Mouse (Mus musculus) hindbrain, embryonic 15.5 days (tissue): ENCODE measurements around the gene Tradd. TPM values are rescaled to one million over a fixed set of nuclear protein-coding genes. Genes with fewer than 3 reads are reported as not detected.

ENCODE experiments used
- ATAC-seq: fragments of 200-750 bp; cut with Nextera tagmentation; 2 replicates; pipeline ENCODE4 v1.8.0; 2017; ENCODE audit warnings: low read depth, moderate number of reproducible peaks, moderate TSS enrichment; ENCODE audit not compliant: low FRiP score
- H3K27ac ChIP-seq: fragments of 300-500 bp; sonication (generic); replicated peaks from 2 replicates; pipeline ENCODE4 v1.5.1; 2015; ENCODE audit warnings: mild to moderate bottlenecking, inconsistent platforms
- H3K27me3 ChIP-seq: fragments of 300-500 bp; sonication (generic); 2 replicates; pipeline ENCODE4 v1.6.1; 2015; ENCODE audit warnings: control low read depth, inconsistent platforms
- H3K36me3 ChIP-seq: fragments of 300-500 bp; sonication (generic); 2 replicates; pipeline ENCODE4 v1.6.1; 2015; ENCODE audit warnings: control low read depth, inconsistent platforms
- H3K4me1 ChIP-seq: fragments of 300-500 bp; sonication (generic); replicated peaks from 2 replicates; pipeline ENCODE4 v1.6.1; 2015; ENCODE audit warnings: control low read depth, inconsistent platforms
- H3K4me2 ChIP-seq: fragments of 300-500 bp; sonication (generic); 2 replicates; pipeline ENCODE4 v1.6.1; 2015; ENCODE audit warnings: moderate library complexity, mild to moderate bottlenecking, inconsistent platforms
- H3K4me3 ChIP-seq: fragments of 300-500 bp; sonication (generic); 2 replicates; pipeline ENCODE4 v1.5.1; 2015; ENCODE audit warnings: mild to moderate bottlenecking, inconsistent platforms
- H3K9ac ChIP-seq: fragments of 300-500 bp; sonication (generic); 2 replicates; pipeline ENCODE4 v1.6.1; 2015; ENCODE audit warnings: inconsistent platforms
- H3K9me3 ChIP-seq: fragments of 300-500 bp; sonication (generic); 2 replicates; pipeline ENCODE4 v1.6.1; 2016; ENCODE audit warnings: control low read depth, inconsistent platforms
- WGBS: fragments of 180-500 bp; shearing (Covaris S2); methylation state at CpG from one replicate; pipeline ENCODE4 v1.1.7; 2015; 5-methylcytosine and 5-hydroxymethylcytosine counted together
- polyA plus RNA-seq: library from polyadenylated mRNA; unstranded; fragments of >200 nt; fragmentation: Nextera tagmentation; extraction: Ambion mirVana; gene quantifications from 2 replicates; pipeline ENCODE4 v1.2.1, GENCODE M21; 2015

Gene Tradd
- polyA plus RNA-seq, 1 experiment from 2014 or later: 19.3 TPM

- H3K4me2 ChIP-seq: peak overlapping the region; percentile 94
- no peaks in the 10 kb centered on the region for H3K9me3 ChIP-seq
- peaks cover 79% of the 10 kb centered on the region for H3K27me3 ChIP-seq
- peak overlapping the region; percentile 59 for H3K4me3 ChIP-seq
- no peak overlapping the region for H3K27ac ChIP-seq
- ATAC-seq: no peak
- no peaks in the 10 kb centered on the region for H3K36me3 ChIP-seq
- WGBS: 15% methylated on average over 10 of the region's 10 CpGs
- H3K9ac ChIP-seq: no peak overlapping the region
- peaks cover 33% of the 10 kb centered on the region for H3K4me1 ChIP-seq
These were observed 719 bp upstream of the Tradd start for GRCm38 (mm10) chr8:105265128-105265527.

- H3K27ac ChIP-seq: no peak overlapping the region
- H3K36me3 ChIP-seq: no peaks in the 10 kb centered on the region
- peak overlapping the region; percentile 94 for H3K4me2 ChIP-seq
- ATAC-seq: no peak
- H3K9me3 ChIP-seq: no peaks in the 10 kb centered on the region
- no peak overlapping the region for H3K9ac ChIP-seq
- peaks cover 36% of the 10 kb centered on the region for H3K4me1 ChIP-seq
- 42% methylated on average over 16 of the region's 16 CpGs for WGBS
- H3K27me3 ChIP-seq: peaks cover 87% of the 10 kb centered on the region
- H3K4me3 ChIP-seq: no peak overlapping the region
These were observed 1.0 kb downstream of the Tradd start for GRCm38 (mm10) chr8:105263244-105263912.

DNA sequence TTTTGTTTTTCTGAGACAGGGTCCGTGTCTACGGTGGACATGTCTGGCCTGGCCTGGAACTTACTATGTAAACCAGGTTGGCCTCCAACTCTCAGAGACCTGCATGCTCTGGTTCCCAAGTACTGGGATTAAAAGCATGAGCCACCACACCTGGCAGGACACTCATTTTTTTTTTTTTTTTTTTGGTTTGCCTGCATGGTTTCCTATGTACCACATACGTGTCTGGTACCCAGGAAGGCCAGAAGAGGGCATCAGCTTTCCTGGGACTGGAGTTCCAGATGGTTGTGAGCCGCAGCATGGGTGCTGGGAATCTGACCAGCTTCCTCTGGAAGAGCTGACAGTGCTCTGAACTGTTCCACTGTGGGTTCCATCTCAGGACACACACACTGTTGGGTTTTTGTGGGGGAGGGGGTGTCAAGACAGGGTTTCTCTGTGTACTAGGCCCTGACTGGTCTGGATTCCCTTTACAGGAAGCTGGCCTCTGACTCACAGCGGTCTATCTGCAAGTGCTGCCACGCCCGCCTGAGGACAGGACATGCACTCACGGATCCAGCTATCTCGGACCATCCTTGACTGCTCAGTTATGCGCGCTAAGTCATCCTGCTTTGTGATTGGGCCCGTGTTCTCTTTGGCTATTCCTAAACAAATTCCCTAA, 3.0 kb downstream of the Tradd start:
- Histone ChIP-seq H3K4me1 (peaks cover 30% of the 10 kb centered on the region), H3K27me3 (peaks cover 86% of the 10 kb centered on the region), H3K9me3 (no peaks in the 10 kb centered on the region), H3K9ac (no peak overlapping the region), H3K4me3 (no peak overlapping the region), H3K27ac (no peak overlapping the region), H3K4me2 (no peak overlapping the region), H3K36me3 (no peaks in the 10 kb centered on the region)
- WGBS: 88% methylated on average over 12 of the region's 12 CpGs
- no peak for ATAC-seq

- H3K9ac ChIP-seq: no peak overlapping the region
- 66% methylated on average over 7 of the region's 7 CpGs for WGBS
- H3K4me1 ChIP-seq: peaks cover 30% of the 10 kb centered on the region
- no peak for ATAC-seq
- no peaks in the 10 kb centered on the region for H3K9me3 ChIP-seq
- H3K27me3 ChIP-seq: peaks cover 86% of the 10 kb centered on the region
- H3K36me3 ChIP-seq: no peaks in the 10 kb centered on the region
- no peak overlapping the region for H3K4me2 ChIP-seq
- H3K27ac ChIP-seq: no peak overlapping the region
- H3K4me3 ChIP-seq: no peak overlapping the region
These were observed 3.9 kb downstream of the Tradd start for GRCm38 (mm10) chr8:105260371-105261099.

DNA sequence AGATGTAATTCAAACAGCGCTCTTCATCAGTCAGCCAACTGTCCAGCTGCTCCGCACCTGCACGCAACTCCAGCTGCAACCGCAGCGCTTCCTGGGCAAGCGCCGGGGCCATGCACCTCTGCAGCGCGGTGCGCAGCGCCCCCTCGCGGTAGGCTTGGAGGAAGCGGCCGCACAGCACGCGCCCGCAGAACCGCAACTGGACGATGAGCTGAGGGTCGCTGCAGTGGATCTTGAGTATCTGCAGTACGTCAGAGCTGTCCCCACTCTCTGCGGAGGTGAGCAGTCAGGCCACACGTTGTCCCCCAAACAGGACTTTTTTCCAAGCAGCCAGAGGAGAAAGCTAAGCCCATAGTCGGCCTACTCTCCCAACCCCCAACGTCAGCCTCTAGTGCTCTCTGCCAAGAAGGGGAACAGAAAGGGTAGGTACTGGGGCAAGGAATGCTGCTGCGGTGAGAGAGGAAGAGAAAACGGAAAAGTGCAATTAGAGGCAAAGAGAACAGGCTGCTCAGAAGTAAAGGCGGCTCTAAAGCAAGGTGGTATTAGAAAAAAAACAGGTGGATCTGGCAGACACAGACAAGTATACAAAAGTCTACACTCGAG, 4.6 kb downstream of the Tradd start:
- H3K36me3 ChIP-seq: no peaks in the 10 kb centered on the region
- peak; percentile 59 for ATAC-seq
- no peak overlapping the region for H3K27ac ChIP-seq
- no peaks in the 10 kb centered on the region for H3K9me3 ChIP-seq
- peaks cover 32% of the 10 kb centered on the region for H3K4me1 ChIP-seq
- peaks cover 86% of the 10 kb centered on the region for H3K27me3 ChIP-seq
- WGBS: 4% methylated on average over 30 of the region's 30 CpGs
- peak overlapping the region; percentile 27; the same call in 1 of the 2 replicates for H3K9ac ChIP-seq
- peak overlapping the region; percentile 84 for H3K4me2 ChIP-seq
- peak overlapping the region; percentile 38 for H3K4me3 ChIP-seq

- Histone ChIP-seq H3K9me3 (no peaks in the 10 kb centered on the region), H3K4me3 (peak overlapping the region; percentile 38), H3K4me1 (peaks cover 31% of the 10 kb centered on the region), H3K36me3 (no peaks in the 10 kb centered on the region), H3K27ac (no peak overlapping the region), H3K4me2 (peak overlapping the region; percentile 84), H3K27me3 (peaks cover 82% of the 10 kb centered on the region), H3K9ac (peak overlapping the region; percentile 27; the same call in 1 of the 2 replicates)
- under 1% methylated on average over 55 of the region's 55 CpGs for WGBS
- peak; percentile 43; the same call in 1 of the 2 replicates for ATAC-seq
These were observed 5.3 kb downstream of the Tradd start for GRCm38 (mm10) chr8:105258911-105259720.

DNA sequence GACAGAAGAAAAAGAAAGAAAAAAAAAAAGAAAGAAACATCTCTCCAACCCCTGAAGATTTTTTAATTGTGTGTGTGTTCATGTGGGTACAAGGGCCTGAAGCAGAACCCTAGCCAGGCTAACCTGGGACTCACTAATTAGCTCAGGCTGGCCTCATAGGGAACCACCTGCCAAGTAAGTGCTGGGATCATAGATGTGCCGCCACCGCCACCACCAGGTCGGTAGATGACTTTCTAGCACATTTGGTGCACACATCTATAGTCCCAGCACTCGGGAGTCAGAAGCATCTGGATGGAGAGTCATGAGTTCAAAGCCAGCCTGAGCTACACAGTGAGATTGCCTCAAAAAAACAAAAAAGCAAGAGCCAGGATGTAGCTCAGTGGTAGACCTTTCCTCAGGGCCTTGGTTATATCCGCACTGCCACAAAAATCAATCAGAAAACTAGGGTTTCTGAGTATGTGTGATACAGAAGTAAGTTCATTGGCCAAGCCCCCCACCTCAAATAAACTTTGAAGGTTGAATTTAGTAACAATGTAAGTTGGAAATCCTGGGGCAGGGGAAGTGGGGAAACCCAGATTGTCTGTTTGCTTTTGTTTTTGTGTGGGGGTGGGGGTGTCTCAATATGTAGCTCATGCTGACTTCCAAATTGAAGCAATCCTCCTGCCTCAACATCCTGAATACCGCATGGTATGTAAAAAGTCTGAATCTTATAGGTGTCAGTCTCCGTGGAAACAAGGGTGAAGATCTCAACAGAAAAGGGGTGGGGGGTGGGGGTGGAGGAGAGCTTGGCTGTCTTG, 6.9 kb downstream of the Tradd start:
- no peak overlapping the region for H3K4me3 ChIP-seq
- no peak overlapping the region for H3K4me2 ChIP-seq
- no peak for ATAC-seq
- H3K27ac ChIP-seq: no peak overlapping the region
- peaks cover 69% of the 10 kb centered on the region for H3K27me3 ChIP-seq
- 74% methylated on average over 7 of the region's 7 CpGs for WGBS
- H3K36me3 ChIP-seq: no peaks in the 10 kb centered on the region
- peaks cover 36% of the 10 kb centered on the region for H3K4me1 ChIP-seq
- H3K9ac ChIP-seq: no peak overlapping the region
- no peaks in the 10 kb centered on the region for H3K9me3 ChIP-seq

- peaks cover 33% of the 10 kb centered on the region for H3K4me1 ChIP-seq
- WGBS: 6% methylated on average over 14 of the region's 14 CpGs
- peak within 1 kb of the TSS; percentile 60 for H3K9ac ChIP-seq
- ATAC-seq: peak; percentile 31; the same call in 1 of the 2 replicates
- peak within 1 kb of the TSS; percentile 54 for H3K4me3 ChIP-seq
- peak within 1 kb of the TSS; percentile 98 for H3K4me2 ChIP-seq
- H3K27ac ChIP-seq: peak within 1 kb of the TSS; percentile 63
- no peaks in the 10 kb centered on the region for H3K9me3 ChIP-seq
- H3K27me3 ChIP-seq: peaks cover 47% of the 10 kb centered on the region
- peaks cover 13% of the 10 kb centered on the region for H3K36me3 ChIP-seq
These were observed 9.5 kb downstream of the Tradd start, which contains the start of gene B3gnt9 for GRCm38 (mm10) chr8:105254966-105255350. Gene B3gnt9, minus strand, starts transcription at chr8:105255153.

DNA sequence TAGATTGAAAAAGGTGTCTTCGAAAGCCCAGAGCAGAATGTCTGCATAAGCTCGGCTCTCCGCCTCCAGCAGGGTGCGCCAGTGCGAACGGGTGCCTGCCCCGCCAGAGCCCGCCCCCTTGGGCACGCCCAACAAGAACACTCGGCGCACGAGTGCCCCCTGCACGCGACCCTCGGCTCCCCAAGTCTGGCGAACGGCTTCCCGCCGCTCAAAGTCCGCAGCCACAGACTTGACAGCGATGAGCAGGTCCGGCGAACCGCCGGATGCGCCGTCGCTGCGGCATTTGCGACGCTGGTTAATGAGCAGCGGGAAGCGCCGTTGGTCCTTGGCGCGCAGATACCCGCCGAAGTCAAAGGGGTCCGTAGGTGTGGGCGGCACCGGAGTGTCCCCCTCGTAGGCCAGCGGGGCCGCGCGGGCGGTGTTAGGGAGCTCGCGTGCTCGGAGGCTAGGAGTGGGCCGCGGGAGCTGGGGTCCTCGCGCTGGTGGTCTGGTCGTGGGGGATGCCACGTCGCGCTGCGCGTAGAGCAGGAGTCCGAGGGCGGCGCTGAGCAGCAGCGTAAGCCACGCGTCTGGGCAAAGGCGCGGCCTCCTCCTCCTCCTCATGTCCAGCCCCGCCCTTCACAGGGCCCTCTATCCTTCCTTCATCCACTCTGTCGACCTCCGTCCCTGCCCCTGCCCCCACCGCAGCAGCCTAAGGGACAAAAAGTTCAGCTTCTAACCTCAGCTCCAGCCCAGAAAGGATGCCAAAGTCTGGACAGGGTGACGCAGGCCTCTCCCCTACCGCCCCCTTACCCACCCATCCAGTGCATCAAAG, 10.1 kb downstream of the Tradd start:
- no peaks in the 10 kb centered on the region for H3K9me3 ChIP-seq
- peak overlapping the region; percentile 54 for H3K4me3 ChIP-seq
- H3K9ac ChIP-seq: peak overlapping the region; percentile 60
- H3K27ac ChIP-seq: peak overlapping the region; percentile 63
- peak overlapping the region; percentile 98 for H3K4me2 ChIP-seq
- H3K27me3 ChIP-seq: peaks cover 41% of the 10 kb centered on the region
- WGBS: under 1% methylated on average over 68 of the region's 74 CpGs
- H3K36me3 ChIP-seq: peaks cover 19% of the 10 kb centered on the region
- peaks cover 27% of the 10 kb centered on the region for H3K4me1 ChIP-seq
- peak; percentile 75 for ATAC-seq

DNA sequence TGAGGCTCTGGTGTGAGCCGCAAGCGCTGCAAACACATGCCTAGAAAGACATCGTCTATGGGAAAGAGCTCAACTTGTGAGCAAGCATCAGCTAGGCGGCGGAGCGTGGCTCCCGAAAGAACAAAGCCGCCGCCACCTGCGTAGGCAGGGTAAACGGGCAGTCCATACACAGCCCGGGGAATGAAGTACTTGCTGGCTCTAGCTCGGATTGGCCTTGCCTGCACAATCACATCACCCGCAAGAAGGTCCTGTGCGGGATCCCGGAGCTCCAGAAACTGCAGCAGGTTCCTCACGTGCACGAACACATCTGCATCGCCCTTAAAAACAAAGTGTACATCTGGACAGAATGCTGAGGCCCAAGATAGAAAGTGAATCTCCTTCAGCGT, 10.7 kb downstream of the Tradd start:
- Histone ChIP-seq H3K27ac (peak overlapping the region; percentile 63; the same call in 1 of the 2 replicates), H3K9ac (peak overlapping the region; percentile 8; the same call in 1 of the 2 replicates), H3K4me2 (peak overlapping the region; percentile 98), H3K4me3 (peak overlapping the region; percentile 54), H3K27me3 (peaks cover 35% of the 10 kb centered on the region), H3K36me3 (peaks cover 24% of the 10 kb centered on the region), H3K9me3 (no peaks in the 10 kb centered on the region), H3K4me1 (peaks cover 21% of the 10 kb centered on the region)
- 27% methylated on average over 20 of the region's 20 CpGs for WGBS
- peak; percentile 13; the same call in 1 of the 2 replicates for ATAC-seq
